10 mouse cellular contexts compared by ENCODE assay signal in genomic region chr15:85162693-85163663, GRCm38 (mm10). TPM values are rescaled to one million over a fixed set of nuclear protein-coding genes. Genes with fewer than 3 reads are reported as not detected.
DNase-seq lines count a peak whose midpoint lies in the region; ATAC-seq and TF ChIP-seq lines count a peak whose summit lies in the region.
"Had no signal": no experiment of that assay in that cellular context is flagged by ENCODE, and none has a peak within 500 bp of the region (broad histone marks: within the 10 kb centered on the region; RNA-seq: fewer than 3 reads in every experiment).

No protein-coding gene starts in this region.

- H3K4me2 ChIP-seq in neural tube, embryonic 15.5 days, result no peak overlapping the region
- H3K4me2 ChIP-seq in stomach, postnatal 0 days (replicated peaks; ENCODE audit: low read depth), result no peak overlapping the region
- no peak overlapping the region for H3K4me2 ChIP-seq in hindbrain, postnatal 0 days (ENCODE audit: low read depth, low read length)

- H3K4me3 ChIP-seq in neural tube, embryonic 15.5 days (replicated peaks), result no peak overlapping the region
- 0 out of 2 replicates have a peak overlapping the region, but pooled peaks have one; percentile 5 for H3K4me3 ChIP-seq in heart, embryonic 10.5 days
- no peak overlapping the region for H3K4me3 ChIP-seq in stomach, postnatal 0 days (ENCODE audit: low read depth, low read length)
- H3K4me3 ChIP-seq in hindbrain, postnatal 0 days (ENCODE audit: low read length), result no peak overlapping the region
- H3K4me3 ChIP-seq: erythroblast, embryonic 14.5 days had no signal

- H3K27ac ChIP-seq in neural tube, embryonic 15.5 days (replicated peaks), result no peak overlapping the region; the same call in 1 of the 2 replicates
- H3K27ac ChIP-seq in heart, embryonic 10.5 days, result peak overlapping the region; percentile 57
- peak overlapping the region; percentile 81 for H3K27ac ChIP-seq in stomach, postnatal 0 days (replicated peaks)
- H3K27ac ChIP-seq in hindbrain, postnatal 0 days, result no peak overlapping the region

- no peaks in the 10 kb centered on the region for H3K27me3 ChIP-seq in neural tube, embryonic 15.5 days (replicated peaks)
- peaks cover 20% of the 10 kb centered on the region for H3K27me3 ChIP-seq in heart, embryonic 10.5 days (ENCODE audit: insufficient read depth, poor library complexity, severe bottlenecking)
- no peaks in the 10 kb centered on the region for H3K27me3 ChIP-seq in stomach, postnatal 0 days (ENCODE audit: control insufficient read depth, insufficient read depth, low read length)
- H3K27me3 ChIP-seq in hindbrain, postnatal 0 days (ENCODE audit: insufficient read depth, low read length), result no peaks in the 10 kb centered on the region

- ATAC-seq in neural tube, embryonic 15.5 days (ENCODE audit: low FRiP score), result no peak
- peak; percentile 47; the same call in 1 of the 2 replicates for ATAC-seq in stomach, postnatal 0 days (ENCODE audit: low FRiP score, low TSS enrichment)
- ATAC-seq in hindbrain, postnatal 0 days, result no peak
- no peak for ATAC-seq in monocyte, adult 5-6 weeks (replicated peaks; ENCODE audit: insufficient number of reproducible peaks, low FRiP score, low TSS enrichment, poor library complexity, severe bottlenecking)

- WGBS in neural tube, embryonic 15.5 days, result 65% methylated on average over 21 of the region's 21 CpGs
- WGBS in heart, embryonic 10.5 days, result 23% methylated on average over 21 of the region's 21 CpGs
- 41% methylated on average over 21 of the region's 21 CpGs for WGBS in stomach, postnatal 0 days
- 64% methylated on average over 21 of the region's 21 CpGs for WGBS in hindbrain, postnatal 0 days

- peak; percentile 26 for TF ChIP-seq EP300 in stomach, postnatal 0 days (optimal IDR thresholded peaks at IDR 0.05)

- DNase-seq in neural tube, embryonic 10.5 days (ENCODE audit: extremely low spot score, low spot score), result peak; percentile 31
- DNase-seq in heart, embryonic 10.5 days (ENCODE audit: low spot score), result no peak
- peak; percentile 18 to 35 for DNase-seq in kidney, postnatal 36 days
- peak; percentile 32 for DNase-seq in stomach, postnatal 0 days (ENCODE audit: low spot score)
- DNase-seq in thymus, postnatal 36 days, result no peak
- no peak for DNase-seq in hindbrain, postnatal 0 days (ENCODE audit: low spot score)

- no peak for TF ChIP-seq CTCF in stomach, postnatal 0 days (IDR thresholded peaks at IDR 0.05; ENCODE audit: low read depth)
- no peak for TF ChIP-seq CTCF in hindbrain, postnatal 0 days (IDR thresholded peaks at IDR 0.05; ENCODE audit: low read depth)

- peaks cover 14% of the 10 kb centered on the region for H3K4me1 ChIP-seq in neural tube, embryonic 15.5 days
- H3K4me1 ChIP-seq in heart, embryonic 10.5 days, result peaks cover 38% of the 10 kb centered on the region
- H3K4me1 ChIP-seq in stomach, postnatal 0 days (replicated peaks; ENCODE audit: control insufficient read depth, insufficient read depth), result no peaks in the 10 kb centered on the region; the same call in 1 of the 2 replicates
- H3K4me1 ChIP-seq in hindbrain, postnatal 0 days (ENCODE audit: insufficient read depth, low read length), result peaks cover 9% of the 10 kb centered on the region

- no peak overlapping the region for H3K9ac ChIP-seq in neural tube, embryonic 15.5 days (replicated peaks)
- H3K9ac ChIP-seq in stomach, postnatal 0 days (ENCODE audit: low read length), result no peak overlapping the region
- H3K9ac ChIP-seq in hindbrain, postnatal 0 days (replicated peaks; ENCODE audit: low read length), result no peak overlapping the region

- H3K9me3 ChIP-seq in neural tube, embryonic 15.5 days (replicated peaks), result no peaks in the 10 kb centered on the region
- H3K9me3 ChIP-seq in heart, embryonic 10.5 days, result no peaks in the 10 kb centered on the region
- H3K9me3 ChIP-seq in stomach, postnatal 0 days (ENCODE audit: control insufficient read depth, low read length), result no peaks in the 10 kb centered on the region
- no peaks in the 10 kb centered on the region for H3K9me3 ChIP-seq in hindbrain, postnatal 0 days (ENCODE audit: low read length)

- no peaks in the 10 kb centered on the region for H3K36me3 ChIP-seq in neural tube, embryonic 15.5 days
- H3K36me3 ChIP-seq in heart, embryonic 10.5 days, result no peaks in the 10 kb centered on the region
- H3K36me3 ChIP-seq in stomach, postnatal 0 days (ENCODE audit: control insufficient read depth, insufficient read depth, low read length), result no peaks in the 10 kb centered on the region
- H3K36me3 ChIP-seq in hindbrain, postnatal 0 days (ENCODE audit: insufficient read depth, low read length), result no peaks in the 10 kb centered on the region

RNA-seq across cellular contexts. Expression of gene Ribc2, which starts 31.1 kb away (rescaled TPM):
- polyA plus RNA-seq in neural tube, embryonic 15.5 days (2015; fragmentation: Nextera tagmentation; extraction: Ambion mirVana), result 0.68 and 0.84 TPM in 2 replicates
- polyA plus RNA-seq in heart, embryonic 10.5 days (2016; fragmentation: Nextera tagmentation; extraction: Ambion mirVana), result 0.15 TPM in 1 of 2 replicates, not detected in the other
- polyA plus RNA-seq in stomach, postnatal 0 days (2015; fragmentation: Nextera tagmentation; extraction: Ambion mirVana), result 0.08 TPM in 1 of 2 replicates, not detected in the other
- 0.90 and 0.94 TPM in 2 replicates for total RNA-seq in hindbrain, postnatal 0 days (2014; rRNA removed)
- polyA plus RNA-seq in hindbrain, postnatal 0 days (2015; fragmentation: Nextera tagmentation; extraction: Ambion mirVana), result 0.73 and 0.95 TPM in 2 replicates
- not detected in 3 replicates for total RNA-seq in monocyte, adult 5-6 weeks (2017)
- total RNA-seq: MEL had no signal
- polyA plus RNA-seq: erythroblast, embryonic 14.5 days had no signal

RNA-seq across cellular contexts. Expression of gene Smc1b, which starts 31.2 kb away (rescaled TPM):
- 0.19 and 0.23 TPM in 2 replicates for polyA plus RNA-seq in neural tube, embryonic 15.5 days (2015; fragmentation: Nextera tagmentation; extraction: Ambion mirVana)
- 0.11 and 0.20 TPM in 2 replicates for polyA plus RNA-seq in heart, embryonic 10.5 days (2016; fragmentation: Nextera tagmentation; extraction: Ambion mirVana)
- polyA plus RNA-seq in stomach, postnatal 0 days (2015; fragmentation: Nextera tagmentation; extraction: Ambion mirVana), result 0.07 and 0.08 TPM in 2 replicates
- total RNA-seq in hindbrain, postnatal 0 days (2014; rRNA removed), result 0.04 and 5.2 TPM in 2 replicates
- 0.24 and 0.30 TPM in 2 replicates for polyA plus RNA-seq in hindbrain, postnatal 0 days (2015; fragmentation: Nextera tagmentation; extraction: Ambion mirVana)
- 0.10 TPM in 1 of 3 replicates, not detected in the others for total RNA-seq in monocyte, adult 5-6 weeks (2017)
- total RNA-seq: MEL had no signal
- polyA plus RNA-seq: erythroblast, embryonic 14.5 days had no signal

RNA-seq across cellular contexts. Expression of gene Fbln1, which starts 42.8 kb away (rescaled TPM):
- 54.2 and 65.8 TPM in 2 replicates for polyA plus RNA-seq in neural tube, embryonic 15.5 days (2015; fragmentation: Nextera tagmentation; extraction: Ambion mirVana)
- polyA plus RNA-seq in heart, embryonic 10.5 days (2016; fragmentation: Nextera tagmentation; extraction: Ambion mirVana), result 146 and 177 TPM in 2 replicates
- 109 and 112 TPM in 2 replicates for polyA plus RNA-seq in stomach, postnatal 0 days (2015; fragmentation: Nextera tagmentation; extraction: Ambion mirVana)
- 68.4 and 73.9 TPM in 2 replicates for total RNA-seq in hindbrain, postnatal 0 days (2014; rRNA removed)
- polyA plus RNA-seq in hindbrain, postnatal 0 days (2015; fragmentation: Nextera tagmentation; extraction: Ambion mirVana), result 48.3 and 52.1 TPM in 2 replicates
- total RNA-seq in monocyte, adult 5-6 weeks (2017), result not detected in 3 replicates
- total RNA-seq: MEL had no signal
- polyA plus RNA-seq: erythroblast, embryonic 14.5 days had no signal

Comparison
In these comparisons a context has a peak if more than half of its experiments do, and no peak if none do; other contexts are left out.
1. DNase-seq: peak in neural tube, embryonic 10.5 days (single experiment), kidney, postnatal 36 days (2 of 2) and stomach, postnatal 0 days (single experiment); none in heart, embryonic 10.5 days (single experiment), thymus, postnatal 36 days (0 of 2) and hindbrain, postnatal 0 days (single experiment).
2. H3K27ac ChIP-seq: peak in heart, embryonic 10.5 days (single experiment) and stomach, postnatal 0 days (single experiment); none in neural tube, embryonic 15.5 days (single experiment) and hindbrain, postnatal 0 days (single experiment).